Mouse (Mus musculus) spleen, adult 2 months (tissue): Measurements from ENCODE around the gene Olfr1250. TPM values are rescaled to one million over a fixed set of nuclear protein-coding genes. Genes with fewer than 3 reads are reported as not detected.
"Not testable (repeated sequence)": the region's sequence is repeated elsewhere in the genome, so short reads cannot be mapped to it uniquely, and the experiment has no call there.

Experiments
- DNase-seq, 2 experiments: peaks; one replicate each; pipeline versions ENCODE4 v3.0.0 to v3.0.0-alpha.2; 2012 to 2021; ENCODE audit warnings: low spot score in 2 of 2, low read depth in 1 of 2
- H3K27ac ChIP-seq: fragments of 200-500 bp; 2 replicates; pipeline ENCODE4 v1.5.1; 2012; ENCODE audit warnings: low read length, inconsistent platforms; ENCODE audit not compliant: insufficient read depth
- H3K27me3 ChIP-seq: fragments of 200-500 bp; 2 replicates; pipeline ENCODE4 v1.6.1; 2012; ENCODE audit warnings: mild to moderate bottlenecking, moderate library complexity, low read length, inconsistent platforms; ENCODE audit not compliant: control insufficient read depth, insufficient read depth
- H3K36me3 ChIP-seq: fragments of 200-500 bp; 2 replicates; pipeline ENCODE4 v1.6.1; 2012; ENCODE audit warnings: mild to moderate bottlenecking, low read length, inconsistent platforms; ENCODE audit not compliant: control insufficient read depth, insufficient read depth
- H3K4me1 ChIP-seq: fragments of 200-500 bp; 2 replicates; pipeline ENCODE4 v1.6.1; 2011; ENCODE audit warnings: inconsistent platforms; ENCODE audit not compliant: control insufficient read depth, insufficient read depth, insufficient read length
- H3K4me3 ChIP-seq: fragments of 200-500 bp; 2 replicates; pipeline ENCODE4 v1.5.1; 2011; ENCODE audit warnings: mild to moderate bottlenecking, inconsistent platforms; ENCODE audit not compliant: insufficient read depth, insufficient read length; ENCODE audit errors: extremely low read depth
- CTCF ChIP-seq: fragments of 200-500 bp; IDR thresholded peaks from 2 replicates; pipeline ENCODE4 v1.5.1; 2011; ENCODE audit warnings: mild to moderate bottlenecking, inconsistent platforms; ENCODE audit not compliant: insufficient read depth, insufficient read length, insufficient replicate concordance; ENCODE audit errors: extremely low read depth
- POLR2A ChIP-seq: fragments of 200-500 bp; IDR thresholded peaks from 2 replicates; pipeline ENCODE4 v1.6.1; 2011; ENCODE audit warnings: low read depth, low read length, inconsistent platforms
- WGBS: fragments of 180-500 bp; shearing (Covaris S2); methylation state at CpG from one replicate; pipeline ENCODE4 v1.1.7; 2018; 5-methylcytosine and 5-hydroxymethylcytosine counted together
- polyA plus RNA-seq: library from polyadenylated mRNA; depleted of rRNA; stranded (reverse); fragments of >200 nt; gene quantifications from 2 replicates; pipeline ENCODE4 v1.2.3, GENCODE M21; 2012; rRNA removed

The Olfr1250 gene
- not detected in 2 replicates for polyA plus RNA-seq

- no peaks in the 10 kb centered on the region for H3K27me3 ChIP-seq
- H3K27ac ChIP-seq = no peak within 1 kb of the TSS
- no peak within 1 kb of the TSS for H3K4me3 ChIP-seq
- TF ChIP-seq CTCF (no peak), POLR2A (no peak)
- H3K36me3 ChIP-seq = no peaks in the 10 kb centered on the region
- no peak for DNase-seq
- H3K4me1 ChIP-seq = no peaks in the 10 kb centered on the region
Measured at GRCm38 (mm10) chr2:89661367-89661766, at the start of gene Olfr1250. Gene Olfr1250, minus strand, starts transcription at chr2:89661467.

- H3K27ac ChIP-seq = no peak overlapping the region
- no peaks in the 10 kb centered on the region for H3K4me1 ChIP-seq
- TF ChIP-seq CTCF (no peak), POLR2A (no peak)
- WGBS = 82% methylated on average over 6 of the region's 6 CpGs
- no peaks in the 10 kb centered on the region for H3K36me3 ChIP-seq
- H3K27me3 ChIP-seq = no peaks in the 10 kb centered on the region
- no peak overlapping the region for H3K4me3 ChIP-seq
- DNase-seq = no peak
Measured at GRCm38 (mm10) chr2:89691980-89692379, 30.7 kb upstream of the Olfr1250 start.

GRCm38 (mm10) chr2:89671836-89672235, 10.6 kb upstream of the Olfr1250 start, which contains the start of gene Olfr1251:
Gene Olfr1251, minus strand, starts transcription at chr2:89671936.
- DNase-seq = no peak
- Histone ChIP-seq H3K27ac (no peak within 1 kb of the TSS), H3K4me3 (no peak within 1 kb of the TSS; the same call in 1 of the 2 replicates), H3K4me1 (no peaks in the 10 kb centered on the region), H3K36me3 (no peaks in the 10 kb centered on the region), H3K27me3 (no peaks in the 10 kb centered on the region)
- TF ChIP-seq CTCF = no peak
- no peak for TF ChIP-seq POLR2A

GRCm38 (mm10) chr2:89634883-89635282, 26.4 kb downstream of the Olfr1250 start, which contains the start of gene Olfr1249:
Gene Olfr1249, minus strand, starts transcription at chr2:89634983.
- TF ChIP-seq CTCF (no peak), POLR2A (no peak)
- no peaks in the 10 kb centered on the region for H3K4me1 ChIP-seq
- DNase-seq = no peak
- no peak within 1 kb of the TSS for H3K27ac ChIP-seq
- no peaks in the 10 kb centered on the region for H3K27me3 ChIP-seq
- WGBS = 93% methylated on average over 2 of the region's 2 CpGs
- no peak within 1 kb of the TSS for H3K4me3 ChIP-seq
- no peaks in the 10 kb centered on the region for H3K36me3 ChIP-seq

GRCm38 (mm10) chr2:89618145-89618544, 43.1 kb downstream of the Olfr1250 start, which contains the start of gene Olfr1248:
Gene Olfr1248, minus strand, starts transcription at chr2:89618245.
- DNase-seq, H3K4me1 ChIP-seq, H3K4me3 ChIP-seq, H3K36me3 ChIP-seq, H3K27ac ChIP-seq, H3K27me3 ChIP-seq: not testable (repeated sequence)
- WGBS = 89% methylated on average over 1 of the region's 1 CpGs

GRCm38 (mm10) chr2:89614030-89614429, 47.2 kb downstream of the Olfr1250 start, which contains the start of gene Olfr1247:
Gene Olfr1247, minus strand, starts transcription at chr2:89614130.
- DNase-seq = no peak
- TF ChIP-seq POLR2A (no peak), CTCF (no peak)
- H3K36me3 ChIP-seq = no peaks in the 10 kb centered on the region
- no peaks in the 10 kb centered on the region for H3K4me1 ChIP-seq
- H3K4me3 ChIP-seq = no peak within 1 kb of the TSS
- H3K27me3 ChIP-seq = no peaks in the 10 kb centered on the region
- WGBS = 89% methylated on average over 2 of the region's 2 CpGs
- H3K27ac ChIP-seq = no peak within 1 kb of the TSS

Other genes with a start within 250 kb of the Olfr1250 start
- gene Olfr1239, start 241.1 kb downstream of the Olfr1250 start, polyA plus RNA-seq = not detected in 2 replicates
- not detected in 2 replicates for gene Olfr1240, start 218.5 kb downstream of the Olfr1250 start, polyA plus RNA-seq
- not detected in 2 replicates for gene Olfr1241, start 174.3 kb downstream of the Olfr1250 start, polyA plus RNA-seq
- gene Olfr1242, start 163.1 kb downstream of the Olfr1250 start, polyA plus RNA-seq = not detected in 2 replicates
- not detected in 2 replicates for gene Olfr1243, start 130.0 kb downstream of the Olfr1250 start, polyA plus RNA-seq
- gene Olfr1245, start 83.0 kb downstream of the Olfr1250 start, polyA plus RNA-seq = not detected in 2 replicates
- gene Olfr1246, start 68.3 kb downstream of the Olfr1250 start, polyA plus RNA-seq = not detected in 2 replicates
- gene Olfr1247, start 47.3 kb downstream of the Olfr1250 start, polyA plus RNA-seq = not detected in 2 replicates
- gene Olfr1248, start 43.2 kb downstream of the Olfr1250 start, polyA plus RNA-seq = not detected in 2 replicates
- not detected in 2 replicates for gene Olfr1249, start 26.5 kb downstream of the Olfr1250 start, polyA plus RNA-seq
- not detected in 2 replicates for gene Olfr1251, start 10.5 kb upstream of the Olfr1250 start, polyA plus RNA-seq
- not detected in 2 replicates for gene Olfr1252, start 63.5 kb upstream of the Olfr1250 start, polyA plus RNA-seq
- not detected in 2 replicates for gene Olfr1253, start 95.6 kb upstream of the Olfr1250 start, polyA plus RNA-seq
- not detected in 2 replicates for gene Olfr1254, start 132.2 kb upstream of the Olfr1250 start, polyA plus RNA-seq
- gene Olfr1255, start 150.6 kb upstream of the Olfr1250 start, polyA plus RNA-seq = not detected in 2 replicates
- gene Olfr1256, start 180.1 kb upstream of the Olfr1250 start, polyA plus RNA-seq = not detected in 2 replicates
- not detected in 2 replicates for gene Olfr48, start 186.7 kb upstream of the Olfr1250 start, polyA plus RNA-seq
- gene Olfr1257, start 217.0 kb upstream of the Olfr1250 start, polyA plus RNA-seq = not detected in 2 replicates